Mouse (Mus musculus) left cerebral cortex, adult 9 months (tissue): ENCODE data around the gene Dalrd3.
"Not testable (repeated sequence)": the region's sequence is repeated elsewhere in the genome, so short reads cannot be mapped to it uniquely, and the experiment has no call there.

ENCODE experiments used
- DNase-seq, 2 experiments: peaks; one replicate each; pipeline ENCODE4 v3.0.0; 2022; ENCODE audit warnings: low spot score in 2 of 2

Dalrd3 gene

DNA sequence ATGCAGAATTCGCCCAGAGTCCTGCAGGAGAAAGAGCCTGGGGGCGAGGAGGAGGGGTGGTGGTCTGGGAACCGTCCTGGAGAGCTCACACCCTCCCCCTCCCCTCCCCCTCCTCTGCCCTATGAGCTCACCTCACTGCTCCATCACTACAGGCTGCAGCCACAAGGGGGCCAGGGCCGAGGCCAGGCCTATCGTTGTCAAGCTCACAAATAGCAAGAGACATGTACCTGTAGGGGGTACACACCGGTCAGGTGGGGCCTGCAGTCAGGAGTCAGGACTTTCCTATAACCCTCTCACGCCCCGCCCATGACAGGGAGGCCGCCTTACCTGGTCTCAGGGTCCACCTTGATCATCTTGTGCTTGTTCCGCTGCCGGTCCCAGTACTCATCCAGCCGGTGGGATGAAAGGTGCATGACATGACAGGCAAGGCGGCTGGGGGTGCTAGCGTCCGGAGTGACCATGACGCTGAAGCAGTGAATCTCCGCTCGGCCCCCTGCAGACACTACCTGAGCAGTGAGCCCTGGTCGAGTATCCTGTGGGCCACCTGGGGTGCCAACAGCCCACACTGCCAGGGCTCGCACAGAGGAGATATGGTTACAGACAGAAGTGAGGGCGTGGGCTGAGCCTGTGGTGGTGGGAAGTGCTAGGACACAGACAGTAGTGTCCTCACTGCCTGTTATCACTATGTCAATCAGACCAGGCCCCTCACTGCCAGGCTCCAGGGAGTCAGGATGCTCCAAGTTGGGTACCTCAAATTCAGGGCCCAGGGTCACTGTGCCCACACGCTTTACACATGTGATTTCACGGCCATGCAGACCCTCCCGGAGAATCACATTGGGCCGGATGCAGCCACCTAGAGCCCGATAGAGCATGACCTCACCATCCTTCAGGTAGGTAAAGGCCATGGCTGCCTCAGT, 4.3 kb downstream of the Dalrd3 start:
- DNase-seq: no peak

DNA sequence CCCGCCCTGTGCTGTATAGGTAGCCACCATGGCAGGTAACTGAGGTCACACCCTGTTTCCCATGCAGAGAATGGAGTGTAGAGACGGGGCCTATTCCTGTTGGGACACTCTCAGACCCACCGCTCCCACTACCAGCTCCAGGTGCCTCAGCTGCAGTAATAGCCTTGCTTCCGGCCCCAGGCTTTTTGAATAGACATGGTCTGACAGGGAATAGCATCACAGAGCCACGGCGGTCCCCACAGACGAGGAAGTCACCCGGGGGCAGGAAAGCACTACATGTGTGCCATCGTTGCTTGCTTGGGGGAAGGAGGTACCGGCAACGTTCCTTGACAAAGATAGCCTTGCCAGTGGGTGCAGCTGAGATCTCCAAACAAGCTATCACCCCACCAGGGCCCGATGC, 5.2 kb downstream of the Dalrd3 start:
- no peak for DNase-seq

DNA sequence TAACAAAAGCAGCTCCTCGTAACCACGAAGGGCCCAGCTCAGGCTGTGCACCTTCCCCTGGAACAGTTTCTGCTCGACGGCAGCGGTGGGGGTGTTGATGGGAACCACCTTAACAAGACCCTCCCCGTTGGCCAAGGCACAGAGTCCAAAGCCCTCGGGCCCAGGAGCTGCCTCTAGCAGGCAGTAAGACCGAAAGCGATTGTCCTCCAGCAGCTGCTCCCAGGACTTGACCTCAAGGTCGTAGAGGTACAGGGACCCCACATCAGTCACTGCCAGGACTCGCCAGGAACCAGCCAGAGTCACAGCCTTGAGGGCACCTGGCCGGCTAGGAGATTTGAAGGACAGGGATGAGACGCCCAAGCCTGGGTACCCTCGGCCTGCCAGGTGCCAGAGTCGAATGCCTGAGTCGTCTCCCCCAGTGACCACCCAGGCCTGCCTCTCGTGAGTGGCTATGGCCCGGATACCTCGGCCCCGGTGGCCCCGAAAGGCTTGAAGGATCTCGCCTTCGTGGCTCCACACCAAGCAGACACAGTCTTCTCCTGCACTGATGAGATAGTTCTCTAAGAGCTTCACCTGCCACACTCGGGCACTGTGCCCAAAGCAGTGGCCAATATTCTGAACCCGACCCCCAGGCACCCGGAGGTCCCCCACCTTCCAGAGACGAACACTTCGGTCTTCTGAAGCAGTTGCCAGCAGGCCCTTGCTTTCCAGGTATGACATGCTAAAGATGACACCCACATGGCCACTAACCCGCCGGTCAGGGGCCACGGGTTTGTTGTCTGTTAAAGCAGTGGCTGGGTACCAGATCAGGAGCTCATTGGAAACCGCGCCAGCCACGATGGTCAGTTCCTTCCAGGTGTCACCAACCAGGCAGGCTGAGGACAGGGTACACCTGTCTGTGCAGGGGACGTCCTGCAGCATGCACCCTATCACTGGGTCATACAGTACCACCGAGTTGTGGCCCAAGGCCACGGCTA, 5.9 kb downstream of the Dalrd3 start:
- DNase-seq: no peak

DNA sequence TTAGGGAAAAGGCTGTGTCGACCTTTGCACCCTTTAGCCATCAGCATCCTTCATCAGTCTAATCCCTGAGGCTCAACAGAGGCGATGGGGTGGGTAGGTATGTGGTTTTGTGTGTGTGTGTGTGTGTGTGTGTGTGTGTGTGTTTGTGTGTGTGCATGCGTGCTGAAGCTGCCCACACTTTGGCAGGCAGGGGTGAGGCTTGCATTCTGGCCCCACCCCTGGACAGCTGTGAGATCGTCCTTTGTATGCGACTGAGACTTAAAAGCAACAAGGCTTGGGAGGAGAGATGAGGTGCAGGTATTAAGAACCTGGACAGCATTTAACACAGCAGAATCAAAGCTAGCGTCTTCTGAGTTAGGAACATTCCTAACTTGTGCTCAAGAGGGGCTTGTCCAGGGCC, 7.3 kb downstream of the Dalrd3 start:
- DNase-seq: no peak

DNA sequence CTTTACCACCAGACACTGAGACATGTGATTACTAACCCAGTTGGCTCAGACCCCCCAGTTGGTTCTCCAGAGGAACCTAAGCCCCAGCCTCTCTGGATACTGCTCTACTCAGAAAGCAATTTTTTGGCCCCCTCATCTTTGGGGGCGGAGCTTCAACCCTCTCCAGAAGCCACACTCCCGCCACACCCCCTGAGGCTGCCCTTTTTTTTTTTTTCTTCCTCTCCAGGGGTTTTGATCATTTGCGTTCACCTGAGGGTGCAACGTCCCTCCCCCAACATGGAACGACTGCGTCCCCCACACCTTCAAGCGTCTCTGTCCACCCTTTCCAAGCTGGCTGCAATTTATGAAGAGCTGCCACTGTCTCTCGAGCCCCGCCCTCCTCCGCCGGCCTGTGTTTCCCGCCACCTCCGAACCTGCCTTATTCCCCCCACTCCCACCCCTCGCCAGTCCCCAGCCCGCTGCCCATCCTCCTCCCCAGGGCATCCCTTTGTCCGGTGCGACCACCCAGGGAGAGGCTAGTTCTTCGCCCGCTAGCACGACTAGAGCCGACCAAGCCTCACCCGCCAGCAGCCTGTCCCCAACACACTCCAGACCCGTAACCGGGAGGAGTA, 8.4 kb downstream of the Dalrd3 start:
- DNase-seq: no peak

DNA sequence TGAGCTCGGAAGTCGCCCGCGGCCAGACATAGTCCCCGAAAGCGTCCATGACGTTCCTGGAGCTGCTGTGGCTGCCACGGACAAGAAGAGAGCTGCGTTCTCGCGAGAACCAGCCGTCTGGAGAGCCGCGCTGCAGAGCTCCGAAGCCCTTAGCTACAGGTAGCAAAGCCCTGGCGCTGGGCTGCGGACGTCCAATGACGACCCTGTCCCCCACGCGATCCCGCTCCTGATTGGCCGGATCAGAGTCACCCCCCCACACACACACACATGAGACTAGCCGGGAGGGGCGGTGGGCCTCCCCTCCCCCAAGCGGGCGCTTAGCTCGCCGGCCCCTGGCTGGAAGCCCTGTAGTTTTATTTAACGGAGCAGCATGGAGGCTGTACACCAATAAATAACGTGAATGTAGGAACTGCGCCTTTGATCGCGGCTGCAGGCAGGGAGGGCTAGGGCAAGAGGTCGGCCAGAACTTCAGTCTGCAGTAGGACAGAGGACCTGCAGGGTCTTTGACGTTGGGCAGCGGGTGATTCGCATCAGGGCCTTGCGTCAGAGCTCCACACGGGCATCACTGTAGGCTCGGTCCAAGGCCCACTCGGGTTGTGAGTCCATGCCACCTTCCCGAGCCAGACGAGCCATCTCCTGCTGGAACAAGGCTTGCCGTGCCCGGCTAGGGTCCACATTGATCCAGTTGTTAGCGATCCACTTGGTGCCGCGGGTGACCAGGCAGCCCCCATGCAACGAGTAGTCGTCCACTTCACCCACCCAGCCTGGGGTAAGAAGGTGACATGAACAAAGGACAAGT, 9.1 kb downstream of the Dalrd3 start, which contains the start of gene Wdr6:
TSS of gene Wdr6 (minus strand) at position 195 of the 799 bp plus-strand sequence.
- peak; percentile 85 to 90 for DNase-seq

DNA sequence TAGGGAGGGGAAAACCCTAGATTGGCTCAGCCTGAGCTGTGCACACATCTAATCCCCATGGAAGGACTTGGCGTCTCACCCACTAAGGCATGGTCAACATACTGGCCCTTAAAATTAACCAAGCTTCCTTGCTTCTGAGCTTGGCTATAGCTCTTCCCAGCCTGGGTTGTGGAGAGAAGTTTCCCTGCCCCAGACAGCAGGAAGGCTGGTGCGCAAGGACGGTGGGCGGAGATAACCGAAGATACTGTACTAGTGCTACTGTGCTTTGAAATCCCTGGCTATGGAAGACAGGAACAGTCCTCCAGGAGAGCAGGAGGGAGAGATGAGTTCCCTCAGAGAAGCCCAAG, 9.6 kb downstream of the Dalrd3 start:
- no peak for DNase-seq

DNA sequence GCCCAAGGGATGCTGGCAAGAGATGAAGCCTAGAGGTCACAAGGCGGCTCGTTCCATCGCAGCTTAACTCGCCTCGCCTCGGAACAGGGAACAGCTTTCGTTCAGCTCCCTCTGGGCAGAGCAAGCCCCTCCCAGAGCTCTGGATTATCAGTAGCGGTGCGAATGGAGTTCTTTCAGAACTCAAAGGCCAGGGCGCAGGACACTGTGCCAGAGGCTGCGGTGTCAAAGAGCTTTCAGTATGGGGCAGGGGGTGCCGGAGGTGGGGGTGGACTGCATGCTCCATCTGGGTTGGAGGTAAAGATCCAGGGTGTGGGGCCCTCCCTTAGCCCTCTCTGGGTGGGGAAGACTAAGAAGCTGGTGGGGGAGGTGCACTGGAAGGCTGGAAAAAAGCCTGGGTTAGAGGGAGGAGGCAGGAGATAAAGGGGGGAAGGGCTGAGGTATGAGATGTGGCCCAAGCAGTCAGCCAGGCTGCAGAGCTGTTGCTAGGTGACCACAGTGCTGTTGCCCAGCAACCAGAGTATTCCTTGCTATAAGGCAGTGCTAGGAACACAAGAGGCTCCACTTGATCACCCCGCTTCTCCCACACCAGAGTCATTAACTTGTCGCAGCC, 18.0 kb downstream of the Dalrd3 start:
- DNase-seq: peak; percentile 92 to 94

DNA sequence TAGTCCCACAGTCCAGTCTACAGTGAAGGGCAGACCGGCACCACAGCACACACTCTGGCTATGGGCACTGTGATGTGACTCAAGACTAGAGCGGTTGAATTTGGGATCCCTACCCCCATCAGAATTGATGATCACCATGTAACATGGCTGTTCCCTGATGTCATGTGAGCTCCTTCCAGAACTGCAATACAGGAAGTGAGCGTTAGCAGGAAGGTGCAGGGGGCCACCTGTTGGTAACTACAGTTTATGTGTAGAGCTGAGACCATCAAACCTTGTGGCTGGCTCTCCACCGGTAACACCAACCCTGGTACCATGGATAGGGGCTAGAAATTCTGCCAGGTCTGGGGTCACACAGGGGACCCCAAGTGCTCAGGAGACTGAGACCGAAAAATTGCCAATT, 19.5 kb downstream of the Dalrd3 start:
- no peak for DNase-seq

DNA sequence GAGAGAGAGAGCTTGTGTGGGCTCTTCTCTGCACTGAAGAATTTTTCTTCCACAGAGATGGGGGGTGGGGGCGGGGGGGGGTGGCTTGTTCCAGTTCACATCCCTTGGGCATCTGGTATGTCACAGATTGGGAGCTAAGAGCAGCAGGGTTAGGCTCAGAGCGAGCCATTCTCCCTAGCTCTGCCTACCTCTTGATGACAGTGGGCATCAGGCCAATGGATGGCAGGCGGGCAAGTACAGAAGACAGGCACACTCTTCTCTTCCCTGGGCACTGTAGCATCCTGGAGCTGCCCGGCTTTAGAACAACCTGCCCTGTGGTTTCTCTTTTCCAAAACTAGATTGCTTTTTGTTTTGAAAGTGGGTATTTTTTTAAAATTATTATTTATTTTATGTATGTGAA, 21.8 kb downstream of the Dalrd3 start:
- DNase-seq: no peak

DNA sequence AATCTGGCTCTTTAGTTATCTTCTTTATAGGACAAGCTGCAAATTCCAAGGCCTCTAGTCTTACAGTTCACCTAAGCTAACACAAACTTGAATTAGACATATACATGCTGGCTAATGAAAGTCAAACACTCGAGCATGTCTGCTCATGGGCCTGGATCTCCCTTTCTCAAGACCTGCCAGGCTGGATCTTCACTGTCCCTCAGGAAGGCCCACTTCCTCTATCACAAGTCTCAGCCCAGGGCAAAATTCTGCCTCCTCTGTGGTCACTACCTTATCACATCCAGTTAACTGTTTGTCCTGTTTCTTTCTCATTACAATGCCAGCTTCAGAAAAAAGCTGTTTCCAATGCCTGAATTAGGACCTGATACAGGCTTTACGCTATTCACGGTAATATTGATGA, 24.7 kb downstream of the Dalrd3 start:
- no peak for DNase-seq

DNA sequence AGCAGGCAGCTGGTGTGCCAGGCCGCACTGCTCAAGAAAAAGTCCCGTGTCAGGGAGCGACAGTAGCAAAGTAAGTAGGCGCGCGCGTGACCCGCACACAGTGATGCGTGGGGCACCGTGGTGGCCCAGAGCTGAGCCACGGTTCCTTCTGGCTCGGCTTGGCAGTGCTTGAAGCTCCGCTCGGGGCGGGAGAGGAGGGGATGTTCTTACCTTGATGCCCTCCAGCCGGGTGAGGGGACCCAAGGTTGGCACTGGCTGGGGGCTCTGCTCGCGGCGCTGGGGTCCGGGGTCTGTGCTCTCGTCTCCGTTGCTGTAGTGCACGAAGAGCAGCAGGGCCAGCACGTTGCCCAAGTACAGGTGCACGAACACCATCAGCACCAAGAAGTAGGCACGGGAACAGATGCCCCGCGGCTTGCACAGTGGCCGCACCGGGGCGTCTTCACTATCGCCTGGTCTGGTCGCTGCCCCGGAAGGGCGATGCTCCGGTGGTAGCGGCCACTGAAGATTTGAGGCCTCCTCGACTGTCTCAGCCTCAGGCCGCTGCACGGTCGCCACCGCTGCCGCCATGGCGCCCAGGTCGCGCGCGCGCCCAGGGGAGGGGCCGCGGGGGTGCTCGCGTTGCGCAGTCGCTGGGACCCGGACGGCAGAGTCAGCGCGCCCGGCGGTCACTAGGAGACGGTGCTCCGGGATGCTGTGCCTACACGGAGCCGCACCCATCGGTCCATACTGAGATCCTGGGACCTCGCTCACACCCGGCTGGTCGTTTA, 27.5 kb downstream of the Dalrd3 start, which contains the start of gene P4htm:
TSS of gene P4htm (minus strand) at position 670 of the 767 bp plus-strand sequence.
- peak in 1 of 2 experiments; percentile 71 for DNase-seq

DNA sequence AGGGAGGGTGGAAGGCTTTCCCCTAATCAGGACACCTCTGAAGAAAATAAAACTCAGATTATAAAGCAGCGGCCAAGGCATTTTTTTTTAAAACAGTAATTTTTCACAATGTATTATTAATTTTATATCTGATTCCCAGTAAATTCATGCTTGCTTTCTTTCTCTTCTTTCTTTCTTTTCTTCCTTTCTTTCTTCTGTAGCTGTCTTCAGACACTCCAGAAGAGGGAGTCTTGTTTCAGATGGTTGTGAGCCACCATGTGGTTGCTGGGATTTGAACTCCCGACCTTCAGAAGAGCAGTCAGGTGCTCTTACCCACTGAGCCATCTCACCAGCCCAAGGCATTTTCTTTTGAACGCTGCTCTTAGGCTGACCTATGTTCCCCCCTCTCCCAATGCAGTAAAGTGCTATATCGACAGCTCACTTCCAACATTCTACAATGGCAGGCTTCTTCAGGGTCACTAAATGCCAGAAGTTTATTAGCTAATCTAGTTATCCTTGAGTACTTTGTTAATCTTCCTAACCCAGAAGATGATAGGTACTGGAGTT, 29.4 kb downstream of the Dalrd3 start:
- no peak for DNase-seq

DNA sequence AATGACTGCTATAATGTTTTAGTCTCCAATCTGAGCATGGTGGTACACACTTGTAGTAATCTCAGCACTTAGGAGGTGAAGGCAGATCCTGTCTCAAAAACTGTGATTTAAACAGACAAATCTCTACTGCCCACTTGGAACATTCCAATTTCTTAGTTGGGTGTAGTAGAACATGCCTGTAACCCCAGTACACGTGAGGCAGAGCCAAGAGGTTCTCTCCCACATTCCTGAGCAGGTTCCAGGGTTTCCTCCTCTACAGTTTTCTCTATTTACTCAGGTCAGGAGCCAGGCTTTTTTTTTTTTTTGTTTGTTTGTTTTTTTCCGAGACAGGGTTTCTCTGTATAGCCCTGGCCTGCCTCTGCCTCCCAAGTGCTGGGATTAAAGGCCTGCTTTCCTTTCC, 30.3 kb downstream of the Dalrd3 start:
- no peak for DNase-seq

DNA sequence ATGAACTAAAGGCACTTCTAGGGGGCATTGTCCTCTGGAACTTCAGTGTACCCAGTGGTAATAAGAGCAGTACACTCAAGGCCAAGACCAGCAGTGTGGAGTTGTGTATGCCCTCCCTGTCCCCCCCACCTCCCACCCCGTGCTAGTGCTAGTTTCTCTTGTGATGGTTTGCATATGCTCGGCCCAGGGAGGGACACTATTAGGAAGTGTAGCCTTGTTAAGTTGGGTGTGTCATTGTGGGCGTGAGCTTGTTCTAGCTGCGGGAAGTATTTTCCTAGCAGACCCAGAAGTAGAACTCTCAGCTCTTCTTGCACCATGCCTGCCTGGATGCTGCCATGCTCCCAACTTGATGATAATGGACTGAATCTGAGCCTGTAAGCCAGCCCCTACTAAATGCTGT, 32.3 kb downstream of the Dalrd3 start:
- no peak for DNase-seq

DNA sequence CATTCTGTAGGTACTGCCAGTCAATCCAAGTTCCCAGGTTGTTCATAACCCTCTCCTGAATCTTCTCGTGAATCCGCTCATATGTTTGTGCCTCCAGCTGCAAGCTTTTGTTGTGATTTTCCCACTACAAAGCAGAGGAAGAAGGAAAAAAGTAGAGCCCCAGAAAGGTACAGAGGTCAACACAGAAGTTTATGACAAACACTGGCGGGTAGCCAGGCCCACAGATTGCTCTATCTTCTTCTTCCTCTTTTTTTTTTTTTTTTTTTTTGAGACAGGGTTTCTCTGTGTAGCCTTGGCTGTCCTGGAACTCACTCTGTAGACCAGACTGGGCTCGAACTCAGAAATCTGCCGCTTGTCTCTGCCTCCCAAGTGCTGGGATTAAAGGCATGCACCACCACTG, 38.2 kb downstream of the Dalrd3 start:
- not testable (repeated sequence) for DNase-seq

DNA sequence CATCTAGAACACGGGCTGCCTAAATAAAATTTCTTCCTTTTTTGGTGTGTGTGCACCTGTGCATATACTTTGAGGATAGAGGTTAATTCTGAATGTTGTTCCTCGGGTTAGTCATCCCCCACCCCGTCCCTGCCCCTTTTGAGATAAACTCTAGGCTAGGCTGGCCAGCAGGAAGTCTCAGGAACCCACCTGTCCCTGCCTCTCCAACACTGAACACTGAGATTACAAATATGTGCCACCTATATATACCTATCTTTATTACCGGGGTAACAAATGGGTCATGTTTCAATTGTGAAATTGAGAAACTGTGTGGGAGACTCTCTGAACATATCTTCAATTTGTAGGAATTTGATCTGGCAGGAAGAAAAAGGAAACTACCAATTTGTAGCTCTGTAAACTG, 39.2 kb downstream of the Dalrd3 start:
- DNase-seq: no peak

DNA sequence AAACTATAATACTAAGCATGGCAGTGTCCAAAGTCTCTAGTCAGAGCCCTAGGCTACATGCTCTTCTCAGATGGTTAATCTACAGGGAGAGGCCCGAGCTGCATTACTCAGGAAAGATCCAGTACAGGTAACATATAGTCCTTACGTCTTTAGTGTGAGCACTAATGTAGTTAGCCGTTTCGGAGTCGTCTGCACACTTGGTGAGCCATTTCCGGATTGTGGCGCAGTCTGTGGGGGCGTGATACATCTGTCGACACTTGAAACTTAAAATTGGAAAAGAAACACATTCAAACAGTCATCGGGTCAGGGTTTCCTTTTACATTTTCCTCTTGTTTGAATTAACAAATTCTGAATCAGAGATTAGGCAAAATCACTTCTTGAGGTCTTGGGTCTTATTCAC, 41.8 kb downstream of the Dalrd3 start:
- DNase-seq: peak in 1 of 2 experiments; percentile 50

DNA sequence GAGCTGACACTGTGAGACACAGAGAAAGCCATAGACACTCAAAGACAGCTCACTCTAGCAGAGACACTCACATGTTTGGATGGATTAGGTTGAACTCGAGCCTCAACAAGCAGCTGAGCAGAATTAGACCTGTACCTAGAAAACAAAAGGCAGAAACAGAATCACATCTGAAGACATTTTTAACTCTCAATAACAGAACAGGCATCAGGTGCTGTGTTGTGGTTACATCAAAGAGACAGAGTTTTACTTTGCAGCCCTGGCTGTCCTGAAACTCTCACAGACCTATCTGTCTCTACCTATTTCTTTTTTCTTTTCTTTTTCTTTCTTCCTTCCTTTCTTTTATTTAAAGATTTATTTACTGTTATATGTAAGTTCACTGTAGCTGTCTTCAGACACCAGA, 47.6 kb downstream of the Dalrd3 start:
- no peak for DNase-seq
